Mouse (Mus musculus): ENCODE measurements around the gene Adat1.

- TF ChIP-seq CTCF (IDR thresholded peaks at IDR 0.05; ENCODE audit: low read depth, low read length) (no peak), EP300 (IDR thresholded peaks at IDR 0.05; ENCODE audit: insufficient read depth, low read depth, low read length) (no peak), POLR2A (IDR thresholded peaks at IDR 0.05; ENCODE audit: insufficient read depth, low read length) (no peak)
These were observed 60.4 kb downstream of the Adat1 start for GRCm38 (mm10) chr8:111931721-111932120.
